Mouse (Mus musculus) hindbrain, embryonic 12.5 days (tissue): ENCODE results near the gene Gm28845. TPM values are rescaled to one million over a fixed set of nuclear protein-coding genes. Genes with fewer than 3 reads are reported as not detected.
"Not testable (repeated sequence)": the region's sequence is repeated elsewhere in the genome, so short reads cannot be mapped to it uniquely, and the experiment has no call there.

ENCODE experiments used
- ATAC-seq: fragments of 200-750 bp; cut with Nextera tagmentation; 2 replicates; pipeline ENCODE4 v1.8.0; 2017; ENCODE audit warnings: moderate TSS enrichment; ENCODE audit not compliant: low FRiP score
- H3K27ac ChIP-seq: fragments of 300-500 bp; sonication (generic); 2 replicates; pipeline ENCODE4 v1.5.1; 2016; ENCODE audit warnings: mild to moderate bottlenecking
- H3K27me3 ChIP-seq: fragments of 300-500 bp; sonication (generic); 2 replicates; pipeline ENCODE4 v1.6.1; 2016; ENCODE audit warnings: mild to moderate bottlenecking
- H3K36me3 ChIP-seq: fragments of 300-500 bp; sonication (generic); 2 replicates; pipeline ENCODE4 v1.6.1; 2016; ENCODE audit warnings: mild to moderate bottlenecking
- H3K4me1 ChIP-seq: fragments of 300-500 bp; sonication (generic); 2 replicates; pipeline ENCODE4 v1.6.1; 2016
- H3K4me2 ChIP-seq: fragments of 300-500 bp; sonication (generic); replicated peaks from 2 replicates; pipeline ENCODE4 v1.6.1; 2016; ENCODE audit warnings: mild to moderate bottlenecking
- H3K4me3 ChIP-seq: fragments of 300-500 bp; sonication (generic); 2 replicates; pipeline ENCODE4 v1.5.1; 2016; ENCODE audit warnings: mild to moderate bottlenecking
- H3K9ac ChIP-seq: fragments of 300-500 bp; sonication (generic); 2 replicates; pipeline ENCODE4 v1.6.1; 2016; ENCODE audit warnings: mild to moderate bottlenecking, moderate library complexity
- H3K9me3 ChIP-seq: fragments of 300-500 bp; sonication (generic); replicated peaks from 2 replicates; pipeline ENCODE4 v1.6.1; 2016; ENCODE audit warnings: mild to moderate bottlenecking
- WGBS: fragments of 180-500 bp; shearing (Covaris S2); methylation state at CpG from one replicate; pipeline ENCODE4 v1.1.7; 2016; 5-methylcytosine and 5-hydroxymethylcytosine counted together
- polyA plus RNA-seq: library from polyadenylated mRNA; unstranded; fragments of >200 nt; fragmentation: Nextera tagmentation; extraction: Ambion mirVana; gene quantifications from 2 replicates; pipeline ENCODE4 v1.2.1, GENCODE M21; 2016

The Gm28845 gene
- polyA plus RNA-seq, 1 experiment from 2014 or later: not detected

DNA sequence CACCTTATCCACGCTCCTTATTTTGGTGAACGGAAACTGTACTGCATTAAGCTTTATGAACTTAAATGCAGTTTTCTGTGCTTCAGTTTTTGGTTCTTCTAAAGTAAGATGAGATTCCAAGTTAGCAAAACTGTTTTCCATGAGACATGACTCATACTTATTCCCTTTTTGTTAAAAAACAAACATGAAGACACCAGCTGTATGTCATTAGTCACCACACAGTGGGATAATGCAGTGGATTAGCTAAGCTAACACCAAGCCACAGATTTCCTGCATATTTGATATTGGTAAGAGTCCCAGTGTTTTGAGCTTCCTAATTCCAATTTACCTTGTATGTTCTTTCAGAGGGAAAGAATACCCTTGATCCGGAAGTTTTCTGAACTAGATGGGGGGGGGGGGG, 27.8 kb downstream of the Gm28845 start:
- no peaks in the 10 kb centered on the region for H3K36me3 ChIP-seq
- no peak overlapping the region for H3K4me2 ChIP-seq
- H3K9me3 ChIP-seq: no peaks in the 10 kb centered on the region
- ATAC-seq: no peak
- no peaks in the 10 kb centered on the region for H3K4me1 ChIP-seq
- no peaks in the 10 kb centered on the region for H3K27me3 ChIP-seq
- no peak overlapping the region for H3K9ac ChIP-seq
- no peak overlapping the region for H3K27ac ChIP-seq
- H3K4me3 ChIP-seq: no peak overlapping the region
- 95% methylated on average over 3 of the region's 3 CpGs for WGBS

DNA sequence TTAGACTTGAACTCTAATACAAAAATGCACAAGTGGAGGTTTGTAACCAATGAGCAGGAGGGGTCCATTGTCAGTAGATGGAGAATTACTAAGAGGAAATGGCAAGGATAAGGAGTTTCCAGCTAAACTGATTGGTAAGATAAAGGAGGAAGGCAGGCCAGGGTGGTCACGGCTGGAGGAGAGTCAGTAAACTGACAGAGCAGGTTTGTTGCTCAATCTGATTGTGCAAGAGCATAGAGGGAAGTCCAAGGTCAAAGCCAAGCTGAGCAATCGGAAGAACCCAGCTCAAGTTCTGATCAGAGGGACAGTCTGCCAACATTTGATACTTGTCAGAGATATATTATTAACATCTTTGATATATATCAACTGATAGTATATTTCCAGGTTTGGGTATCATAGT, 29.0 kb downstream of the Gm28845 start:
- 80% methylated on average over 2 of the region's 2 CpGs for WGBS
- Histone ChIP-seq H3K9me3 (no peaks in the 10 kb centered on the region), H3K27me3 (no peaks in the 10 kb centered on the region), H3K9ac (no peak overlapping the region), H3K4me2 (no peak overlapping the region), H3K36me3 (no peaks in the 10 kb centered on the region), H3K4me1 (no peaks in the 10 kb centered on the region), H3K4me3 (no peak overlapping the region), H3K27ac (no peak overlapping the region)
- ATAC-seq: no peak

DNA sequence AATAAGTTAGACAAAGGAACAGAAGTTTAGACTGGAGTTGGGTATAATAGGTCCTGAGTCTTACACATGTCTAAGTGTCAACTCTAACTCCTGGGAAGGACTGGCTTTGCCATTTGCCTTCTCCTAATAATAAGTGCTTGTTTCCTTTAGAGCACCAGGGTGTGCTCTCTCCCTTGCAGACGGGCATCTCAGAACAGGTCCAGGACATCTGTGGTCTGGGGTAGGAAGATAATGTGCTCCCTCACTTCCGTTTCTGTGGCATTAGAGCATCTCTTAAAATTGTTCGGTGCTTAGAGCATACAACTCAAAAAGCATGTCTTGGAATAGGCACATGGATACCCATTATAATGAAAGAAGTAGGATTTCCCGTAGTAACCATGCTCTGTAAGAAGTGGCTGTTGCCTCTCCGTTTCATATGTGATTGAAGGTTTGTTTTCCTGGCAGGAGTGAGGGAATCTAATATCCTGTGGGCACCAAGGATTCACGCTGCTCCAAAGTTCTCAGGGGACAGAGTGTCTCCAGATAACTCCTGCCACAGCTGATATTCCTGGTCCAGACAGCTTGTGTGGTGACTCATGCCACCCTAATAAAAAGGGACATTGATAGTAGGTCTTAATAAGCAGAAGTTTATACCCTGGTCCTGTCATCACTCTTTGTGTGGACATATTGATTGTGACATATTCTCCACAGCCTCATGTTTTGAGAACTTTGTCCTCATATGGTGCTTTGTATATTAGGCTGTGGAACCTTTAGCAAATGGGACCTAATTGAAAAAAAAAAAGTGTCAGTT, 30.6 kb downstream of the Gm28845 start:
- no peak overlapping the region for H3K4me2 ChIP-seq
- 84% methylated on average over 6 of the region's 6 CpGs for WGBS
- no peaks in the 10 kb centered on the region for H3K36me3 ChIP-seq
- no peaks in the 10 kb centered on the region for H3K4me1 ChIP-seq
- no peak overlapping the region for H3K9ac ChIP-seq
- no peaks in the 10 kb centered on the region for H3K27me3 ChIP-seq
- H3K27ac ChIP-seq: no peak overlapping the region
- ATAC-seq: no peak
- no peak overlapping the region for H3K4me3 ChIP-seq
- H3K9me3 ChIP-seq: no peaks in the 10 kb centered on the region

- no peaks in the 10 kb centered on the region for H3K27me3 ChIP-seq
- H3K9ac ChIP-seq: no peak within 1 kb of the TSS
- no peak within 1 kb of the TSS for H3K4me3 ChIP-seq
- 39% methylated on average over 7 of the region's 7 CpGs for WGBS
- no peaks in the 10 kb centered on the region for H3K9me3 ChIP-seq
- no peaks in the 10 kb centered on the region for H3K36me3 ChIP-seq
- 0 out of 2 replicates have a peak, but pooled peaks cover 3% of the 10 kb centered on the region for H3K4me1 ChIP-seq
- no peak for ATAC-seq
- H3K4me2 ChIP-seq: no peak within 1 kb of the TSS
- no peak within 1 kb of the TSS for H3K27ac ChIP-seq
Measured at GRCm38 (mm10) chr1:65082188-65082587, 37.2 kb downstream of the Gm28845 start, which contains the start of gene Crygb. Gene Crygb (minus strand): TSS chr1:65082288.

GRCm38 (mm10) chr1:65075607-65076006, 43.8 kb downstream of the Gm28845 start:
- Histone ChIP-seq H3K9ac (no peak overlapping the region), H3K27me3 (no peaks in the 10 kb centered on the region), H3K36me3 (no peaks in the 10 kb centered on the region), H3K4me1 (no peaks in the 10 kb centered on the region), H3K9me3 (no peaks in the 10 kb centered on the region), H3K4me3 (no peak overlapping the region), H3K27ac (no peak overlapping the region), H3K4me2 (no peak overlapping the region)
- no peak for ATAC-seq
- 26% methylated on average over 5 of the region's 5 CpGs for WGBS

DNA sequence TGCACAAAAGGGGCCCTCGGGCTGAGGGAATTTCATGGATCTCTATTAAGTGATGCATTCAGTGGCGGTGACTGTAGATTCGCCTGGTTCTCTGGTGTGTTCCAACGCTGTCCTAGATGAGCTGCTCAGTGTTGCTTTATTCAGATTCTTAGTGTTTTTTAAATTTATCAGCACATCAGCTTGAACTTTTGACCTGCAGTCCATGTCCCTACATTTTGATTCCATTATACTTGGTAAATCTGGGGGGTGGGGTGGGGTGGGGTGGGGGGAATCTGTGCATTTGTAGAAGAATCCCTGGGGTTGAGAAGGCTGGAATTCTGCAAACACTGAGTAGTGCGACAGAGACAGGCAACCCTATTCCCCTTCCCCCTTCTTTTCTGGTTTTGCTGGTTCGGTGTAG, 45.8 kb downstream of the Gm28845 start, which contains the start of gene Crygc:
Crygc (minus strand) TSS at position 101 of the 400 bp plus-strand sequence.
- no peak within 1 kb of the TSS for H3K27ac ChIP-seq
- no peaks in the 10 kb centered on the region for H3K4me1 ChIP-seq
- WGBS: 68% methylated on average over 6 of the region's 6 CpGs
- no peaks in the 10 kb centered on the region for H3K36me3 ChIP-seq
- no peak within 1 kb of the TSS for H3K4me2 ChIP-seq
- H3K27me3 ChIP-seq: no peaks in the 10 kb centered on the region
- H3K9ac ChIP-seq: no peak within 1 kb of the TSS; the same call in 1 of the 2 replicates
- H3K4me3 ChIP-seq: no peak within 1 kb of the TSS
- no peak for ATAC-seq
- no peaks in the 10 kb centered on the region for H3K9me3 ChIP-seq

GRCm38 (mm10) chr1:65067842-65068241, 51.5 kb downstream of the Gm28845 start:
- H3K36me3 ChIP-seq: no peaks in the 10 kb centered on the region
- H3K27ac ChIP-seq: no peak overlapping the region
- ATAC-seq: no peak
- no peak overlapping the region for H3K4me2 ChIP-seq
- H3K4me3 ChIP-seq: no peak overlapping the region
- H3K9ac ChIP-seq: no peak overlapping the region
- H3K4me1 ChIP-seq: no peaks in the 10 kb centered on the region
- H3K27me3 ChIP-seq: no peaks in the 10 kb centered on the region
- no peaks in the 10 kb centered on the region for H3K9me3 ChIP-seq

- Histone ChIP-seq H3K36me3 (no peaks in the 10 kb centered on the region), H3K9me3 (no peaks in the 10 kb centered on the region), H3K4me3 (no peak overlapping the region), H3K27ac (no peak overlapping the region), H3K4me2 (no peak overlapping the region), H3K27me3 (no peaks in the 10 kb centered on the region), H3K9ac (no peak overlapping the region), H3K4me1 (no peaks in the 10 kb centered on the region)
- 88% methylated on average over 15 of the region's 15 CpGs for WGBS
- no peak for ATAC-seq
Measured at GRCm38 (mm10) chr1:65064201-65064600, 55.2 kb downstream of the Gm28845 start.

DNA sequence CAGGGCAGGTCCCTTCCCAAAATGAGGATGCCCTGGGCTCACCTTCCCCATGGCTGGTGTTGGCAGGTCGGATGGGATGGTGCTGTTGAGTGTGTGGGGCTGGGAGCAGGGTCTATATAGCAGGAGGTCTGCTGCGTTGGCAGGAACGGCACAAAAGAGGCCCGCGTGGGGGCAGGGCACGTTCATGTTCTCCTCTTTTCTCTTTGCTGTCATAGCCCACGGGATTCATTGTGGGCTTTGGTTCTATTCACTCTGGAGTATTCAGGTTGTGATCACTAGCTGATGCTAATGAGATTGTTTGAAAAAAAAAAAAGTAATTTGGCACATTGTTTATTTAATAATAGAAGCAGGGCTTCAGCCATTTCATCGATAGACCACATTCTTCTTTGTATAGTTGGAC, 56.0 kb downstream of the Gm28845 start, which contains the start of gene Crygd:
Crygd (minus strand) TSS at position 101 of the 400 bp plus-strand sequence.
- H3K4me2 ChIP-seq: no peak within 1 kb of the TSS
- ATAC-seq: no peak
- no peak within 1 kb of the TSS for H3K27ac ChIP-seq
- WGBS: 61% methylated on average over 8 of the region's 8 CpGs
- no peak within 1 kb of the TSS for H3K9ac ChIP-seq
- no peaks in the 10 kb centered on the region for H3K4me1 ChIP-seq
- H3K27me3 ChIP-seq: no peaks in the 10 kb centered on the region
- no peaks in the 10 kb centered on the region for H3K36me3 ChIP-seq
- no peak within 1 kb of the TSS for H3K4me3 ChIP-seq
- H3K9me3 ChIP-seq: no peaks in the 10 kb centered on the region

DNA sequence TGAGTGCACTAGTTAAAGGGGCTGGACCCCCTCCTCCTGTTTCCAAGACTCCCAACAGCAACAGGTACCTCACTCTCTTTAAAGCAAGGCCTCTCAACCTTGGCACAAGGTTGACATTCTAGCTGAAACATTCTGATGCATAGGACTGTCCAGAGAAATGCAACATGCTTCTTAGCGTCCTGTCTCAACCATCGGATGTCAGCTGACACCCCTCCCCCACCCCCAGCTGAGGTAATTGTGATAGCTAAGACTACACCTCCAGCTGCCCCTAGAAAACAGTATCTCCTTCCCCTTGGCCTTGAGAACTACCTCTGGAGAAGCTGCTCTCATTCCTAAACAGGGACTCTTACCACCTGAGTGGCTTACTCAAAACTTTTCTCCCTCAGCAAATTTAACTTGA, 67.2 kb downstream of the Gm28845 start:
- H3K9ac ChIP-seq: no peak overlapping the region
- no peaks in the 10 kb centered on the region for H3K27me3 ChIP-seq
- no peaks in the 10 kb centered on the region; the same call in 1 of the 2 replicates for H3K4me1 ChIP-seq
- no peak overlapping the region for H3K27ac ChIP-seq
- ATAC-seq: no peak
- H3K9me3 ChIP-seq: no peaks in the 10 kb centered on the region
- no peak overlapping the region for H3K4me2 ChIP-seq
- no peak overlapping the region for H3K4me3 ChIP-seq
- 25% methylated on average over 2 of the region's 2 CpGs for WGBS
- no peaks in the 10 kb centered on the region for H3K36me3 ChIP-seq

DNA sequence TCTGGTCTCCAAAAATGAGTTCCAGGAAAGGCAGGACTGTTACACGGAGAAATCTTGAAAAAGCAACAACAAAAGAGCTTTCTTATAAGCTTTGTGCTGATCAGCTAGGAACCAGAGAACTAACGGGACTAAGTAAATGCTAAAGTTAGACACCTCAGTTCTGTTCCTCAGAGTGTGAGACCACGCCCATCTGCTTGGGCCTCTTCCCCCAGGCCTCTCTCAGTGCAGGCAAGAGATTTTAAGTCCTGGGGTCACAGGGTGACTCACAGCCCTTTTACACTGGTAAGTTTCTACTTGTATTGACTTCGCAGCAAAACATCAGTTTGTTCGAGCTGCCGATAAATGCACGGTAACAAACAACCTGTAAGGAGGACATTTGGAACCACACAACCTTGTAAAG, 67.7 kb downstream of the Gm28845 start:
- no peak overlapping the region for H3K4me3 ChIP-seq

DNA sequence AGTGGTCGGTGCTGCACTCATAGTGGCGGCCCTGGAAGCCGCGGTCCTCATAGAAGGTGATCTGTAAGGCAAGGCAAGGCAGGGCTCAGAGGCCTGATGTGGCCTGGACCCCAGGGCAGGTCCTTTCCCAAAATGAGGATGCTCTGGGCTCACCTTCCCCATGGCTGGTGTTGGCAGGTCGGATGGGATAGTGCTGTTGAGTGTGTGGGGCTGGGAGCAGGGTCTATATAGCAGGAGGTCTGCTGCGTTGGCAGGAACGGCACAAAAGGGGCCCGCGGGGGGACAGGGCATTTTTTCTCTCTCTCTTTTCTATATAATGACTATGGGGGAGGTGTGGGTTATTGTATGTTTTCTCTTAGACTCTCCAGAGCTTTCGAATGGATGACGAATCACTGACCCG, 68.4 kb downstream of the Gm28845 start, which contains the start of gene Cryge:
Cryge (minus strand) TSS at position 198 of the 400 bp plus-strand sequence.
- not testable (repeated sequence) for H3K4me3 ChIP-seq, H3K4me2 ChIP-seq, ATAC-seq, H3K27me3 ChIP-seq, H3K36me3 ChIP-seq, H3K4me1 ChIP-seq, H3K9ac ChIP-seq, H3K9me3 ChIP-seq, H3K27ac ChIP-seq
- 38% methylated on average over 12 of the region's 12 CpGs for WGBS

More for the DNA sequence above, 67.7 kb downstream of the Gm28845 start:
- H3K9ac ChIP-seq: no peak overlapping the region
- H3K27ac ChIP-seq: no peak overlapping the region
- H3K9me3 ChIP-seq: no peaks in the 10 kb centered on the region
- H3K36me3 ChIP-seq: no peaks in the 10 kb centered on the region
- ATAC-seq: no peak
- H3K4me2 ChIP-seq: no peak overlapping the region
- 49% methylated on average over 7 of the region's 7 CpGs for WGBS
- no peaks in the 10 kb centered on the region for H3K27me3 ChIP-seq
- no peaks in the 10 kb centered on the region; the same call in 1 of the 2 replicates for H3K4me1 ChIP-seq
